Mouse (Mus musculus) layer of hippocampus, adult 9-11 months (tissue): ENCODE measurements around the gene Fcrl6.
A peak's percentile ranks its signal among the peaks of the same experiment; 100 is the strongest.

ENCODE experiments used
- DNase-seq: peaks from one replicate; pipeline ENCODE4 v3.0.0; 2022

The Fcrl6 gene

GRCm38 (mm10) chr1:172612745-172613144 lies 10.4 kb upstream of the Fcrl6 start:
- DNase-seq, result no peak

DNA sequence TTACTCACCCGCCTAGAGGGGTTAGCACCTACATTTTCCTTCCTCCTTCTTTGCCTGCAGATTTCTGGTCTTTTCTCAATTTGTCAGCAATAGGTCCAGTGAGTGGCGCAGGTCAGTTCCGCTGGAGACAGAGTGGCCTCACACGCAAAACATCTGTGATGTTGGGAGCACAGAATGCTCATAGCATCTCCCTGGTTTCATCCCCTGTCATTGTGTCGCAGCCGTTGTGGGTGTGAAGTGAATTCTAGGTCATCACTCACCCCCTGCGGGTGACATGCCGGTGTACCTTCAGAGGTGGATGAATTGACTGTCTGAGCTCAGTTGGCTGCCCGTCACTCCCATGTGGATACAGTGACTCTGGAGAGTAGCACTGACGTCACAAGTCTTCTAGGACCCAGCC lies 9.0 kb upstream of the Fcrl6 start:
- no peak for DNase-seq

GRCm38 (mm10) chr1:172594495-172594894 lies 7.9 kb downstream of the Fcrl6 start:
- DNase-seq, result no peak

DNA sequence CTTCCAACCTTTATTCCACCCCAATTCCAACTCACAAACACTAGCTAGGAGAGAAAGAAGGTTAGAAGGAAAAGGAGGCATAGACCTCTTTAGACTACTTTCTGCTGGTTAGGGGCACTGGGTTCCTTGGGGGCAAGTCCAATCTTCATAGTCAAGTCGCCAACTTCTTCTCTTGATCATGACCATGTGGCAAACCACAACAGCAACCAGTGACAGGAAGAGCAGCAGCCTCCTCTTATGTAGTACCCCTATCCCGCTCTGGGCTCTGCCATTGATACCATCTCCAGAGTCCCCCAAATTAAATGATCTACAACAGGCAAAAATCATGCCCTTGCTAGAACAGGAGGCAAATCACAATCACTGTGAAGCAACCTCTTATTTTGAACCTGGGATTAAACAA lies 8.4 kb downstream of the Fcrl6 start:
- DNase-seq, result no peak

GRCm38 (mm10) chr1:172593321-172593720 lies 9.0 kb downstream of the Fcrl6 start:
- no peak for DNase-seq

GRCm38 (mm10) chr1:172590385-172590784 lies 12.0 kb downstream of the Fcrl6 start, which contains the start of gene Slamf8:
TSS of gene Slamf8 (minus strand) at chr1:172590568.
- peak; percentile 64 for DNase-seq

GRCm38 (mm10) chr1:172585612-172586567 lies 16.5 kb downstream of the Fcrl6 start:
- DNase-seq, result no peak

- DNase-seq, result no peak
Observed at GRCm38 (mm10) chr1:172585026-172585425, 17.3 kb downstream of the Fcrl6 start.

GRCm38 (mm10) chr1:172584271-172584670 lies 18.1 kb downstream of the Fcrl6 start:
- no peak for DNase-seq

DNA sequence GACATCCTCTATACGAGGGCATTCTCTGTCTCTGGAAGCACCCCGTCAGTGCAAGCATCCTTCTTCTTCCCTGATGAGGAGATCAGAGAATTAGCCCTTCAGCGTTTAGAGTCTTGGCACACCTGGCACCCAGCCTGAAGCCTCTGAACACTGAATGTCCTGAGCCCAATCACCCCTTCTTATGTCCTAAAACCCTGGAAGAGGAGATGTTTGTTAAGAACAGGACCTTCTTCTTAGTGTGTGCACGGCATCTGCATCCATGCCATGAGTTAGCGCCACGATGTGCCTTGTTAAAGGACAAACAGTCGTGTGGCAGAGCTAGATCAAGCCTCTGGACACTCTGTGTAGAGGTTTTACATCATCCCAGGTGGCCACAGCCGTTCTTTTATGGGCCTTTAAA lies 19.9 kb downstream of the Fcrl6 start:
- DNase-seq, result no peak

- DNase-seq, result no peak
Observed at GRCm38 (mm10) chr1:172580116-172580515, 22.2 kb downstream of the Fcrl6 start.

- DNase-seq, result no peak
Observed at GRCm38 (mm10) chr1:172567758-172568157, 34.6 kb downstream of the Fcrl6 start.

- no peak for DNase-seq
Observed at GRCm38 (mm10) chr1:172566131-172566530, 36.2 kb downstream of the Fcrl6 start.

DNA sequence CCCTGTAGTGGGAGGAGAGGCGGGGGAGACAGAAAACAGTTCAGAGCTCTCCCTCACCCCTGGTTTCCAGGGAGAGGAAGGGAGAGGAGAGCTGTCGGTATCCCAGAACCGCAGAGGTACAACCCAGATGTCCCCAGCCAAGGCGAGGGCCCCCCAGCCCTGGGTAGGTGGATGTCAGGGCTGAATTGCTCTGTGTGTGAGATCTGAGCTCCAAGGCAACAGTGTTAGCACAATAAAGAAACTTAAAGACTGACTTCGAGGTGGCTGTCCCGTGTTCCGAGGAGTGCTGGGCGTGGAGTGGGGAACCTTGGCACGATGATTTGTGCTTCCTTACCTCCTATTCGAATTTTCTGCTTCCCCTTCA lies 38.9 kb downstream of the Fcrl6 start:
- no peak for DNase-seq

GRCm38 (mm10) chr1:172562641-172563464 lies 39.5 kb downstream of the Fcrl6 start:
- peak; percentile 38 for DNase-seq

GRCm38 (mm10) chr1:172555638-172556037 lies 46.7 kb downstream of the Fcrl6 start, which contains the start of gene Vsig8:
TSS of gene Vsig8 (plus strand) at chr1:172555938.
- no peak for DNase-seq

GRCm38 (mm10) chr1:172552623-172553022 lies 49.7 kb downstream of the Fcrl6 start:
- no peak for DNase-seq

- no peak for DNase-seq
Observed at GRCm38 (mm10) chr1:172551009-172551408, 51.3 kb downstream of the Fcrl6 start.

- peak; percentile 58 for DNase-seq
Observed at GRCm38 (mm10) chr1:172550551-172550951, 51.8 kb downstream of the Fcrl6 start.

DNA sequence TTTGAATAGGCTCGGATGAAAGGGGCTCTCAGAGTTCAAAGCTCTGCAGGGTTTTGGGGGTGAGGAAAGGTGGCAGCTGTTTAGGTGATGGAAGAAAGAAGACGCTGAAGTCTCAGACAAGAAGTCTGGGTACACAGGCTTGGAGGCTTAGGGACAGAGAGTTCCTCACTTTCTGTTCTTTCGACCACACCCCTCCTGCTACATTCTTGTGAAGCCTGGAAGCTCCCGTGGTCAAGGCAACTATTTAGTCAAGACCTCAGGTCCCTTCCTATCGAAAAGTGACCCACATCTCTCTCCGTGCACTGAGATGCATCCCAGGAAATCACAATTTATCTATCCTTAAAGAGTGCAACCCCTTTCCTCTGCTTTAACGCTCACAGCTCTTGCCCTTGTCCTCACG lies 52.6 kb downstream of the Fcrl6 start:
- DNase-seq, result no peak

DNA sequence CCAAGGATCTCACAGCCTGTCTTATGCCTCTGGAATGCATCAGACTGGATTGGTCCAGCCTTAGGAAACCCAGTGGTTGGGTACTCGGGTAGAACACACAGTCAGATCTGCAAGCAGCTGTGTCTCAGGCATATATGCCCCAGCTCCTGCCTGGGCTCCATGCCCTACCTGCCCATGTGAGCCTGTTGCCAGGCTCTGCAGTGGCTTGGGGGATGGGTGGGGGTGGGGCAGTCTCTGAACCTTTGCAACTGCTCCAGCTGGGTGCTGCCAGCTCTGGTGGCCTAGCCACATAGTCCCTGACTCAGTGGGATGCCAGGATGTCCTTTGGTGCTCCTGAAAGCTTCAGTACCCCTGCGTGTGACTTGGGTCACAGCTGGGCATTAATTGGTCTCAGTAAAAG lies 53.0 kb downstream of the Fcrl6 start:
- no peak for DNase-seq

GRCm38 (mm10) chr1:172548501-172548900 lies 53.9 kb downstream of the Fcrl6 start:
- DNase-seq, result no peak
